Mouse (Mus musculus): ENCODE data around the gene Wnt2b. TPM values are rescaled to one million over a fixed set of nuclear protein-coding genes. Genes with fewer than 3 reads are reported as not detected.

The Wnt2b gene
- 1 to 10 TPM; 2.5 to 2.8 TPM for total RNA-seq (2021)

DNA sequence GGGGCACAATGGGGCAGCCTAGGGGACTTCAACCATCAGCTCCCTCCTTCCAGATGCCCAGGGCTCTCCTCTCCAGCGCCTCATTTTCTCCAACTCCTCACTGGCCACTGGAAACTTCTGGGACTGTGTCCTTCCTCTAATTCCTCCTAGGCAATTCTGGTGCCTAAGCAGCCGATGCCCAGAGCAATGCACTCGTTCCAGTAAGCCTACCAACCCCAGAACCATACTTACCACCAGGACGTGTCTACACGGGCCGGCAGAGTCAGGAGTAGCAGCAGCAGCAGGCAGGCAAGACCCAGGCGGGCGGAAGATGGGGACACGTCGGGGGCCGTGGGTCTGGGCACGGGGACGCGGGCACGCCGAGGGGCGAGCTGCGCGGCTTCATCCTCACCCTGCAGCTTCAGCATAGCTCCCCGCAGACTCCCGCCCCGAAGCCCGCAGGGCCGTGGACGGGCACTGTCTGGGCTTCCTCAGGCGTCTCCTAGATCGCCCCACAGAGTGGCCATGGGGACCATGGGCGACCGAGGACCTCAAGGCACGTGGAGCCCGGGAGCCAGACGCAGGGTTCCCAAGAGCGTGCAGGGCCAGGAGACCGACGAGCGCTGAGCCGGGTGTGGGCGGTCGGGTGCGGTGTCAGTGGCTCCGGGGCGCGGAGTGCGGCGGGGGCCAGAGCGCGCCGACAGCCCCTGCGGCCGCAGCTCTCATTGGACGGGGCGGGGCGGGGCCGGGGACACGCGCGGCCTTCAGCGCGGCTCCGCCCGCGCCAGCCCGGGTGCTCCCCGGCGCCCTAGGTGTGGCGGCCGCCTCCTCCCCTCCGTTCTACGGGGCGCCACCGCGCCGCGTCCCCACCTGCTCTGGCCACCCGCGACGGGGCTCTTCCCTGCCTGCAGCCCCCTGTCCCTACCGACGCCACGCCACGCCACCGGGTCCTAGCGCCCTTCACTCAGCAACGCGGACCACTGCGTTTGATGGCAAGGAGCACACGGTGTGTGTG, at the start of gene Wnt2b:
Gene Wnt2b (minus strand): TSS at position 856 of the 994 bp plus-strand sequence.
- DNase-seq (ENCODE audit: low spot score in 2 of 2): no peak
- intact Hi-C loops (cut with DNase I): loop anchor here (10.0 kb wide), 1 partner anchor 247 kb away; no protein-coding TSS in a partner anchor

DNA sequence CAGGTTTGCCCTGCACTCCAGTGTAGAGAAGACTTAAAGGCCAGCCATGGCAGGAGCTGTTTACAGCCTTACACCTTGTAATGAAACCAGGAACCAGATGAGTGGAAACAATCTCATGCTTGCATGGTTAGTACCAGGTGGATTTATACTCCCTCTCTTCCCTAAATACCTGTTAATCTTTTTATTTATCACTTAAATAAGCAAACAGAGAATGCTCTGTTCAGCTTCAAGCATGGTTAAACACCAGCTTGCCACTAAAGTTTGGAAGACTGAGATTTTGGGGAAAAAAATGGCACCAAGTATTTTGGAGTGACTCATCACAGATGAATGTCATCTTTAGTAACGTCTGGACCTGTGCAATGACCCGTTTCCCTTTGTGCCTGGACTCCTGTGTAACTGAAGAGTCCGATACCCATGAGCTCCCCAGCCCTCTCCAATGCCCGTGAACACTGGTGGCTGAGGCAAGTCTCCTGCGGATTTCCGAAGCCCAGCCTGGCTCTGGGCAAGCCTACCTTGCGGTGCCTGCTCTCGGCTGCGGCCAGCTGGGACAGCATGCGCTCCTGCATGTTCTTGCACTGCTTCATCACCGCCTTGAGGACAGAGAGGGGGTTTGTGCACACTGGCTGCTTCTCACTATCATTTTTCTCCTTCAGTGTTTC, 49.1 kb upstream of the Wnt2b start:
- DNase-seq (ENCODE audit: low spot score in 2 of 2): no peak
- intact Hi-C loops (cut with DNase I): no loop called here

DNA sequence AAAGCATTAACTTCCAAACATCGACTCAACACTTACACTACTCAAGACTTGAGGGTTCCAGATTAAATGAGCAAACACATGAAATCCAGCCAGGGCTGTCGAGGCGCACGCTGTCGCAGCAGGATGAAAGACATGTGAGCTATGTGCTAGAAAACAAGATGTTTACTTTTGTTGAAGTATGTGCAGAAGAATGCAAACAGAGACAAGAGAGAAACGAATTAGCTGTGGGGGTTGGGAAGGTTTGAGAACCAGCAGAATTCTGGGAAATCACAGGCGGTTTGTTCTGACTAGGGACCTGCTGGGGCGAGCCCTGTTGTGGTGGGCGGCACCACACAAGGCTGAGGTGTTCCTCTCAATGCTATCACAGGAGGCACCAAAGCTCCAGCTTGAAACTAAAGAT, 46.3 kb upstream of the Wnt2b start:
- intact Hi-C loops (cut with DNase I): no loop called here
- no peak for DNase-seq (ENCODE audit: low spot score in 2 of 2)

DNA sequence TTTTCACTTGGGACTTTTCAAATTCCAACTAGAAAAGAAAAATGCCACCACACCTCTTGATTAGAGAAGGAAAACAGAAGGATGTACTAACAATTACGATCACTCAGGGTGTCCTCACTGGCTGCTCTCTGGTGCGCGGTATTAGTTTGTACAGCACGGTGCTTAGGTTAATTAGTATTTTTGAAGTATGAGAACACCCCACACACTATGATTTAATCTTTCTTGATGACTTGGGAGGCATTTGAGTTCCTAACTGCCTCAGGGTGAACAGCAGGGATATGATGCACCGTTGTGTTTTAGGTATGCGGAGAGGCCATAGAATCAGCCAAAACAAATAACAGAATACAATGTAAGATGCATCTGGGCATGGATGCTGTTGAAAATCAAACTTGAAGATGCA, 44.4 kb upstream of the Wnt2b start:
- no peak for DNase-seq (ENCODE audit: low spot score in 2 of 2)
- intact Hi-C loops (cut with DNase I): no loop called here

DNA sequence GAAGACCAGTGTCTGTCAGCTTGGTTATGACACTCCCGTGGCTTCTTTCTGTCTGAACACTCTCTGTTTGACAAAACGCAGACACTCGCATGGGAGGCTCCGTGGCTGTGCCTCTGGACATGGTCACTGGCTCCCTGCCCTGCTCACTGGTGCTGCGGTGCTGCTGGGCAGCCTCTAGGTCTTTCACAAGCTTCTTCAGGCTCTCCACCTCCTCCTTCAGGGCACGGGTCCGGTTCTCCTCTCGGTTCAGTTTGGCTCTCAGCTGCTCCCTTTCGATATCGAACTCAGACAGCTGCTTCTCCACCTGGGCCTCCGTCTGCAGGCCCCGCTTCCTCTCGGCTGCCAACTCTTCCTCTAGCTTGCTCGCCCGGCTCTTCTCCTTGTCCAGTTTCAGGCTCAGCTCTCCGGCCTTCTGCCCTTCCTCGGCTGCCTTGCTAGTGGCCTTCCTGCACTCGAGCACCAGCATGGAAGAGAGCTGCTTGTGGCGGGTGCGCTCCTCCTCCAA, 43.9 kb upstream of the Wnt2b start:
- intact Hi-C loops (cut with DNase I): no loop called here
- no peak for DNase-seq (ENCODE audit: low spot score in 2 of 2)

DNA sequence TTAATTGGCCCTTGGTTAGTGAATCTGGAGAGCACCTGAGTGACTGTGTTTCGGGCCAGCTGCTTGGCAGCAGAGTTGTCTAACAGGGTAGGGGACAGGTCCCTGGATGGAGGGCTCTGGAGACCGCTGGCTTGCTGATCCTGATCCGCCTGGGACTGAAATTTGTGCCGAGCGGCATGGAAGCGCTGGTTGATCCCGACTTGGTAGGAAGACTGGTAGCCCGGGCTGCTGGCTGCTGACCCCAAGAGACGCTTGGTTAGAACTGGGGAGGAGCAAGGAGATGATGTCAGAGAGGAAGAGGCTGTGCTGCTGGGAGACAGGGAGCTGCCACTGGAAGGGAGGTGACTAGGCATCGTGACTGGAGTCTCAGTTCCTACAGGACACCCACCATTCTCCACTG, 43.3 kb upstream of the Wnt2b start:
- intact Hi-C loops (cut with DNase I): no loop called here
- DNase-seq (ENCODE audit: low spot score in 2 of 2): no peak

DNA sequence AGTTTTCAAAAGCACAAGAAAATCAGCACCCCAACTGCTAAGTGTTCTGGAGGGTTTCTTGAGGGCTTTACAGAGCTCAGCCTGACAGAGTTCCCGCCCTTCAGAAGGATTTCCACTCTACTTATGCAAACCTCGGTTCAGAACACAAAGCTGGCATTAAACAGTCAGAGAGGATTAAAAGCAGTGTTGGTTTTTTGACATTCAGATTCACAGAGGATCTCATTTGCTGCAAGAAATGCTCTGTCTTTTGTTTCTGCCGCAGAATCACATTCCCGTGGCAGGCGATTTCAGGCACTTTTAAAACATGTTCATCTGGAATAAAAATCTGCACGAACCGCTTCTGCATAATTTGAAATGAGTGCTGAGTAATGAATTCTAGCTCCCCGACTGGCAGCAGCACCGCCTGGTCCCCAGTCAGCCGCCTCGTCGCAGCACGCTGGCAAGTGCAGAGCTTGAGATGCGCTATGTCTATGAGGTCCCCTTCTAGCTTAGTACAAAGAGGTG, 42.3 kb upstream of the Wnt2b start:
- peak; percentile 62 to 87 for DNase-seq (ENCODE audit: low spot score in 2 of 2)
- intact Hi-C loops (cut with DNase I): no loop called here

DNA sequence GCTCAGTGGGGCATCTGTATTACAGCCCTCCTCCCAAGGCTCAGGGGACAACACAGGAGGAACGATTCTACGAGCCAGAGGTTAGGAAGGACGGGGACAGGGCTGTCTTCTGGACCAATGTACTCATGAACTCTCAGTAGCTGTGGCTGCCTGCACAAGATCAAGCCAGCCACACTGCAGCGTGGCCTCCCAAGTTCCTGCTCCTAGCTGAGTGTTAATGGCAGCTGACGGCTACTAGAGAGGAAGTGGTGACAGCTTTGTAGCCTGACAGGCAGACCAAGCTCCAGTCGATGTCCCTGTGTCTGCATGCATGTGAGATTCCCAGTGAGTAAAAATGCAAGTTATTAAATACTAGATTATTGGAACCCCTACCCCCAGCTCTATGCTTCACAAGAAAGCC, 39.7 kb upstream of the Wnt2b start:
- no peak for DNase-seq (ENCODE audit: low spot score in 2 of 2)
- intact Hi-C loops (cut with DNase I): no loop called here

DNA sequence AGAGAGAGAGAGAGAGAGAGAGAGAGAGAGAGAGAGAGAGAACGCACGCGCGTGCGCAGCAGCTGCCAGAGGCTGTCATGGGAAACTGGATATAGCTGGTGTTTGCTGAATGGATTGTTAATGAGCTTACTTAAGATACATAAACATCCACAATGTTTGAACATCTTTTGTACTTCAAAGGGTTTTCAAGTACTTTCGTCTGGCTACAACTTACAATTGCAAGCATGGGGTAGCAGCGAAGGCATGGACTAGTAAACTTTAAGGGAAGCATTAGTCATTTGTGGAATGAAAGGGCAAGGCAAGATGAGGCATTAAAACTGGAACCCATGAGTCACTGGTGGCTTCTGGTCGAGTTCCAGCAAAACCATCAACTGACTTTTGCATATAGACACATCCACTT, 38.8 kb upstream of the Wnt2b start:
- no peak for DNase-seq (ENCODE audit: low spot score in 2 of 2)
- intact Hi-C loops (cut with DNase I): no loop called here

DNA sequence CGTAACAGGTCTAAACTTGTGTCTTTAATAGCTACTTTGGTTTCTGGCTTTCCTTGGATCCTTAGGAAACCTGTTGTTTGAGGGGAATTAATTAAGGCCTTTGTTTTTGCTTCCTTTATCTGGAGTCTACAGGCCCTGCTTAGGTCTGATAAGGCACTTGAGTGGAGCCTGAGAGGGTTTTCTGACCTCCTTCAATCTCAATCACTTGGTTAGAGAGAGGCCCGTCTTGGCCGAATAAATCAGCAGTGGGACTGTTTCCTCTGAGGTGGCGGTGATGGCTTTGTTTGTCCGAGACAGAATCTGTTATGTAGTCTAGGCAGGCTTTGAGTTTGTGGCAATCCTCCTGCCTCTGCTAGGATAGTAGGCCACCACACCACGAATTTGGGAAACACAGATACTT, 35.8 kb upstream of the Wnt2b start:
- no peak for DNase-seq (ENCODE audit: low spot score in 2 of 2)
- intact Hi-C loops (cut with DNase I): no loop called here

DNA sequence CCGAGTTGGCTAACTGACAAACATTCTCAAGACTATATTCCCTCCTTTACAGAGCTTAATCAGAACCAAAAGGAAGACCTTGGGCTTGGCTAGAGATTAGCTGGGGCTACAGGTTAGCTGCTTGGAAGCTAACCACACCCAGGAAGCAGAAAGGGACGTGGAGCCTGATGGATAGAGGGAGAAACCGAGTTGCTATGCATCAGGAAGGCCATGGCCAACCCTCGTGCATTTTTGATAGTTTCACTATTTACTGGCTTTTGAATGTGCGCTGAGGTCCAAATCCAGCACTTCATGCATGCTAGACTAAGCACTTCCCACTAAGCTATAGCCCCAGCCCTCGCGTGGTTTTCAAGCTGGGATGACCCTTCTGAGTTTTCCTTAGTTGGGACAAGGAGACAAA, 34.0 kb upstream of the Wnt2b start:
- intact Hi-C loops (cut with DNase I): no loop called here
- no peak for DNase-seq (ENCODE audit: low spot score in 2 of 2)

DNA sequence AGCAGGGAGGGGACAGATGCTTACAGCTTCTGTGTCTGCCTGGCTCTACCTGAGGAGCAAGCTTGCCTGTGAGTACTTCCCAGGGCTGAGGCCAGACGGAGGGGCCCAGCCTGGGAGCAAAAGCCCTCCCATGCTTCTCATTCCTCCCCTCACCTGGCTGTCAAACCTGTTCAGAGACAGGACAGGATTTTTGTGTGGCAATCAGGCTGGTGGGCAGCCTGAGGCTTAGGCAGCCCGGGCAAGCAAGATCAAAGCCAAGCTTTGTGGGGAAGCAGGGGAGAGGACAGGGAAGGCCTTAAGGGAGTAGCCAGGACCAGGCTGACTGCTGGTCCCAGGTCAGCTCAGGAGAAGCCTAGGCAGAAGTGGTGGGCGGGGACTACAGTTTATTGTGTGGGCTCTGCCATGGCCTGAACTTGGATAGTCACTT, 32.7 kb upstream of the Wnt2b start:
- no peak for DNase-seq (ENCODE audit: low spot score in 2 of 2)
- intact Hi-C loops (cut with DNase I): no loop called here

DNA sequence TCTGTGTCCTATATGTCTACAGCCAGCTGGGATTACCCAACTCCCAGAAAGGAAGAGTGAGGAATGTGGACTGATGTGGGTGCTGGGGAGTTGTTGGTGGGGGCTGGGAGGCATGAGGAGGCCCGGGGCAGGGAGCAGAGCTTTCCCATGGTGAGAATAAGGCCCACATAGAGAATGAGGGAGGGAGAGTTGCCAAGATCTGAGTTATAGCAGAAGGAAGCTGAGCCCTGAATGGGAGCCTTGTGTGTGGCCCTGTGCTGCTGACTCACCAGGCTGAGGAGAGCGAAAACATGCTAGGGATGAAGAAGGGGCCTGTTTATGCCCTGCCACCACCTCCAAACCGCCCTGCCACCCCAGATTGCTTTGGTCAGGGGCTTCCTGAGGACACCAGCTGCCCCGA, 32.1 kb upstream of the Wnt2b start:
- intact Hi-C loops (cut with DNase I): no loop called here
- peak; percentile 55 to 90 for DNase-seq (ENCODE audit: low spot score in 2 of 2)

DNA sequence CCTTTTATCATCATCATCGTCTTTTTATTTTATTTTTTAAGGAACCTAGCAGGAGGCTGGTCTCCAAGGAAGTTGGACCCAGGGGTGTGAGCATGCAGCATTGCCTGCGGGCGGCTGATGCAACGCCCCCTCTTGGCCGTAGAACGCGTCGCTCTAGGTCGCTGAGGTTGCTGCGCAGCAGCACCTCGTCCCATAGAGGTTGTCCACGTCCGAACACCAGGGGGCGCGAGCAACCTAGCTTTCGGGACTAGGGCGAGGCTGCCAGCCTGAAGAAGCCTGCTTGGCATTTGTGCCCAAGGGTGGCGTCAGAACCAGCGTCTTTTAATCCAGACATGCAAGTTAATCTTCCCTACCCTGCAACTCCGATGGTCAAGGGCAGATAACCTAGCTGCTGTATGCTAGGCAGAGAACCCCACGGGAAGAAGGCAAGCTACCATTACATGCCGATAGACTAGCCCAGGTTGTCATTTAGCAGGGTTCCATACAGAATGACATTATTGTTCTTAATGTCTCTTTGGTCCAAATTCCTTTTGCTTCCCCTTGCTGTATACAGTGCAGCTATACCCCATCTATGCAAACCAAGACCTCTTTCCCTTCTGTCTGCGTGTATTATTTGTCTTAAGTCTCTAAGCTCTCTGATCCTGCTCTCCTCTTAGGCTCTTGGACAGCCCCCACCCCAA, 31.1 kb upstream of the Wnt2b start:
- intact Hi-C loops (cut with DNase I): loop anchor here (1.0 kb wide), 1 partner anchor 66 kb away; no protein-coding TSS in a partner anchor

DNA sequence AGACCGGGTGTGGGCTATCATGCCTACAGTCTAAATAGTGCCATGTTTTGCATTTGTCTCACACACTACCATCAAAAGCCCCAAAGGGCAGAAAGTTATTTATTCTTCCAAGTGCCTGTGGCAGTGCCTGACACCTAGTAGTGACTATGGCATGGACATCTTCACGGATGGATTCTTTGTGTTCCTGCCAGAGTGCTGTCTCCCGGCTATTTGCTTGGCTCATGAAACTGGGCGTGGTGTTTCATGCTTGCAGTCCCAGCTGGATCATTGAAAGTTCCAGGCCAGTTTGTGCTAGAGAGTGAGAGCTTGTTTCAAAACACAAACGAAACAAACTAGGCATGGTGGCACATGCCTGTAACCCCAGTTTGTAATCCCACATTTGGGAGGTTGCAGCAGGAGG, 30.0 kb upstream of the Wnt2b start:
- no peak for DNase-seq (ENCODE audit: low spot score in 2 of 2)
- intact Hi-C loops (cut with DNase I): loop anchor here (1.0 kb wide), 1 partner anchor 68 kb away; no protein-coding TSS in a partner anchor

More for the DNA sequence above, 31.1 kb upstream of the Wnt2b start:
- DNase-seq (ENCODE audit: low spot score in 2 of 2): peak; percentile 88 to 93

DNA sequence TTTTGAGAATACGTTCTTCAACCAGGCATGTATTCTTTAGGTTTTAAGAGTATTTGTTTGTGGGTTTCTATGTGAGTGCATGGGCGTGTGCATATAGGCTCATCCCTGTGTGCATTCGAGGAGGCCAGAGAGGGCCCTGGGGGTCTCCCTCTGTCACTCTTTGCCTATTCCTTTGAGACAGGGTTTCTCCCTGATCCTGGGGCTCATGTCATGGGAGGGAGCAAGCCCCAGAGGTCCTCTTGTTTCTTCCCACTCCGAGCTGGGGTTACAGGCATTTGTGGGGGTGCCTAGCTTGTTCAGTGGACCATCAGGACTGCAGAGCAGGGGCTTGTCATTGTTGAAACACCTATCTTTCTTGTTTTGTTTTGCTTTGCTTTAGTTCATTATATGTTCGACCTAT, 26.2 kb upstream of the Wnt2b start:
- no peak for DNase-seq (ENCODE audit: low spot score in 2 of 2)
- intact Hi-C loops (cut with DNase I): no loop called here

DNA sequence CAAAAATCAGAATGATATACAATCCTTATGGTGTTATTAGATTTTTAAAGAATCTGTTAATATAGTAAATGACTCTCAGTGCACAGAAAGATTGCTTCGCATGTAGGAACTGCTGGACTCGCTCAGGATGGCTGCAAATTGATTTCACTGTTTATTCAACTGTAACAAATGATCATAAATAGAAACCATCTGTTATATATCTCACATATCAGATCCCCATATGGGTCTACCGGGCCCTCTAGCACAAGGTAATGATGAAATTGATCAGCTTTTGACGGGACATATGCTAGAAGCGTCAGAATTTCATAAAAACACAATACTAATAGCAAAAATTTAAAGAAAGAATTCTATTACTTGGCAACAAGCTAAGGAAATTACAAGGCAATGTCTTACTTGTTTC, 18.0 kb upstream of the Wnt2b start:
- DNase-seq (ENCODE audit: low spot score in 2 of 2): no peak
- intact Hi-C loops (cut with DNase I): no loop called here

DNA sequence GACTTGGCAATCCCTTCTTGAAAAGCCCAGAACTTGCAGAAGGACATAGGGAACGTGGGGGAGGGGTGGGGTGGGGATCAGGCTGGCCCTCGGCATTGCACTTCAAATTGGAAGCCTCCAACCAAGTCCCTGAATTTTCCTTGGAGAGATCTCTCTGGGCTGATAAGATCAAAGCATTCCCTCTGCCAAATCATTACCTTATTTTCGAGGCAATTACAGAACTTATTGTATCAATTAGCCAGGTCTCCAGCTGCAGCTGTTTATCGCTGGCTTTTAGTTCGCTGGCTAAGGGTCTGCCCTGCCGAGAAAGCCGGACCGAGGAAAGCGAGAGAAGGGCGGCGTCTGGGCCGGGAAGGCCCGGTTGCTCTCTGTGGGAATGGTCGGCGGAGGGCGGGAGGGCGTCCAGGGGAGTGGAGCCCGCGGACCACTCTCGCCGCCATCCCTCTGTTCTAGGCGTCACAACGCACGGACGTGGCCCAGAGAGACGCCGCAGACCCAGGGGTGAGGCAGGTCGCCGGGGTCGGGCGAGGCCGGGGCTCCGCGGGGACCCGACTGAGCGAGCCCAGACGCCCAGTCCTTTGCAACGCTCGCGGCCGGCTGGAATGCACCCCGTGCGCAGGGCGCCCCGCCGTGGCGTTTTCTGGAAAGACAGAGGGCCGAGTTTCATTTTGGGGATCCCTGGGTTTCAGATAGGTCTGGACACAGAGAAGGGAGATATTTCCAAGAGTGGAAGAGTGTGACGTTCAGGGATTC, 6.0 kb upstream of the Wnt2b start:
- intact Hi-C loops (cut with DNase I): loop anchor here (5.0 to 10.0 kb wide), 4 partner anchors 60 to 253 kb away; partner anchors contain the start of gene Rhoc
- peak; percentile 83 to 91 for DNase-seq (ENCODE audit: low spot score in 2 of 2)

DNA sequence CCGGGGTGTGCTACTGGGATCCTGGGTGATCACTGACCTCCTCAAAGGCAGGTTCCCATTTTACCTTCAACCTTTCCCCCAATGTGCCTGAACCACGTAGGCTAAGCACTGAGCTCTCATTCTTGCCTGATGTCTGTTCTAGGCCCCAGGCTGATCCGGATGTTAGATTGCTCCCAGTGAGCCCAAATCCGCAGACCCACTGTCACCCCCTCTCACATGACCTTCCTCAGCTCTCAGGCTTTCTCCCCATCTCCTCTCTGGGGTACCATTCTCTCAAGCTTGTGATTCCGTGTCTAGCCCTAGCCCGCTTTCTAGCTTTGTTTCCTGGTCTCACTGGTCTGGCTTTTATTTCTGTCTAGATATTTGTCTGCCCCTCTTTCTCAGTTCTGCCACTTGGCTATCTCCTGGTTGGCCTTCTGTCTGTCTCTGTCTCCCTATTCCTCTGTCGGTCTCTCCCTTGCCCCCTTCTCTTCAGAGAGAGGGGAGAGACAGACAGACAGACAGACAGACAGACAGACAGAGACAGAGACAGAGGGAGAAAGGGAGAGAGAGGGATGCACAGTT, 4.4 kb upstream of the Wnt2b start:
- DNase-seq (ENCODE audit: low spot score in 2 of 2): no peak
- intact Hi-C loops (cut with DNase I): loop anchor here (5.0 to 10.0 kb wide), 4 partner anchors 59 to 251 kb away; partner anchors contain the start of gene Rhoc

Data from left cerebral cortex, postnatal 25 days (tissue).